Mouse (Mus musculus): ENCODE measurements around the gene Pga5.
A peak's percentile ranks its signal among the peaks of the same experiment; 100 is the strongest.

DNA sequence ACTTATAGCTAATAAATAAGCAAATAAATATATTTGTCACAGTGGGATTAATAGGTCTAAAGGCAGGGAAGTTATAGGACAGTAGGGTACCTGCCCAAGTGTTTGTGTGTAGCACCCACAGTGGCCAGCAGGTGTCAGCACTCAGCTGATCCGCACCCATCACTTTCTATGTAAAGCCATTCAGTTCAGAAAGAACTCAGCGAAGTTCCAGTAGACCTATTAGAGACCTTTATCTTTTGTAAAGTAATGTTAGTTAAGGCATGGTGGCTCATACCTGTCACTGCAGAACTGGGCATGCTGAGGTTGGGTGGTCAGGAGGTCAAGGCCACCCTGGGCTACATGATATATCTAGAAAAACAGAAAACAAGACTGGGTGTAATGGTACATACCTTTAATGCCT is 12.4 kb downstream of the Pga5 start:
- TF ChIP-seq MXI1 (IDR thresholded peaks at IDR 0.05; ENCODE audit: low read depth, low read length) (no peak), CTCF (conservative IDR thresholded peaks at IDR 0.05 in 1 of 2, IDR thresholded peaks at IDR 0.05 in 1 of 2; ENCODE audit: low read depth in 2 of 2, low read length in 2 of 2) (peak; percentile 91 to 94), SMC3 (IDR thresholded peaks at IDR 0.05; ENCODE audit: low read depth, low read length) (peak; percentile 87), JUN (IDR thresholded peaks at IDR 0.05; ENCODE audit: insufficient read depth, low read depth, low read length) (no peak), SIN3A (IDR thresholded peaks at IDR 0.05; ENCODE audit: low read length) (no peak), POLR2A (IDR thresholded peaks at IDR 0.05; ENCODE audit: low read depth, low read length) (no peak)

Data from CH12.LX (cell line).